16 mouse cellular contexts compared by ENCODE assay signal in the genomic region with DNA sequence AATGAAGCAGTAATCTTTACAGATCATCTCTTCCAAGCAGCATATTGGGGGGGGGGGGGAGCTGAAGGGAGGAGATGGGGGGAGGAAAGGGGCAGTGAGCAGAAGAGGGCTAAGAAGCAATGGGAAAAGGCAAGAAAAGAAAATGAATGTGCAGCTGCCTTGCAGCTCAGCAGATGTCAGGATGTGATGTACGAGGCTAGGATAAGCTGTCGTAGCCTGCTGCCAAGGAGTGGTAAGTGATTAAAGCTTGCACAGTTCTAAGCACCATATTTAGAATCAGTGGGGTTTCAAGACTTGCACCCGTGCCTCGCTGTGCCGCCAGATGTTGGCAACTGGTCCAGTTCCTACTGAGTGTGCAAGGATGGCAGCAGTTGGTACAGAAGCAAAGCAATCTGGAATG. TPM values are rescaled to one million over a fixed set of nuclear protein-coding genes. Genes with fewer than 3 reads are reported as not detected.
DNase-seq lines count a peak whose midpoint lies in the region; ATAC-seq and TF ChIP-seq lines count a peak whose summit lies in the region.
"Had no signal": no experiment of that assay in that cellular context is flagged by ENCODE, and none has a peak within 500 bp of the region (broad histone marks: within the 10 kb centered on the region; RNA-seq: fewer than 3 reads in every experiment).

No protein-coding gene starts in this region.

- no peaks in the 10 kb centered on the region; the same call in 1 of the 2 replicates for H3K36me3 ChIP-seq in neural tube, embryonic 11.5 days (ENCODE audit: control insufficient read depth, insufficient read depth, low read length)
- 0 out of 2 replicates have a peak, but pooled peaks cover 3% of the 10 kb centered on the region for H3K36me3 ChIP-seq in hindbrain, embryonic 16.5 days (ENCODE audit: control insufficient read depth, insufficient read depth, low read length)
- peaks cover 14% of the 10 kb centered on the region for H3K36me3 ChIP-seq in intestine, postnatal 0 days (ENCODE audit: control insufficient read depth, insufficient read depth)
- H3K36me3 ChIP-seq: intestine, embryonic 15.5 days; lung, embryonic 15.5 days had no signal

- no peak overlapping the region for H3K9ac ChIP-seq in neural tube, embryonic 11.5 days (ENCODE audit: low read length)
- no peak overlapping the region for H3K9ac ChIP-seq in hindbrain, embryonic 16.5 days (ENCODE audit: low read depth, low read length)
- H3K9ac ChIP-seq in intestine, postnatal 0 days (ENCODE audit: low read depth, low read length) = no peak overlapping the region
- H3K9ac ChIP-seq: heart, embryonic 15.5 days; intestine, embryonic 15.5 days; lung, embryonic 15.5 days had no signal

- no peak overlapping the region for H3K4me2 ChIP-seq in neural tube, embryonic 11.5 days (ENCODE audit: low read depth)
- no peak overlapping the region for H3K4me2 ChIP-seq in hindbrain, embryonic 16.5 days (ENCODE audit: low read length)
- no peak overlapping the region for H3K4me2 ChIP-seq in intestine, postnatal 0 days (replicated peaks; ENCODE audit: low read depth)
- H3K4me2 ChIP-seq: heart, embryonic 15.5 days; intestine, embryonic 15.5 days; lung, embryonic 15.5 days had no signal

- H3K27ac ChIP-seq in neural tube, embryonic 11.5 days (ENCODE audit: low read depth, low read length) = 0 out of 2 replicates have a peak overlapping the region, but pooled peaks have one; percentile 17
- no peak overlapping the region for H3K27ac ChIP-seq in hindbrain, embryonic 16.5 days (ENCODE audit: low read depth, low read length)
- H3K27ac ChIP-seq in intestine, postnatal 0 days (ENCODE audit: low read depth, low read length) = no peak overlapping the region
- H3K27ac ChIP-seq: heart, embryonic 15.5 days; intestine, embryonic 15.5 days; left cerebral cortex, adult 2 months; lung, embryonic 15.5 days had no signal

- ATAC-seq in frontal cortex, adult (ENCODE audit: low TSS enrichment) = peak; percentile 59
- ATAC-seq in neural tube, embryonic 11.5 days (ENCODE audit: insufficient read depth, low FRiP score, low TSS enrichment) = no peak
- peak; percentile 75 for ATAC-seq in hindbrain, embryonic 16.5 days
- no peak for ATAC-seq in intestine, postnatal 0 days
- ATAC-seq: intestine, embryonic 15.5 days had no signal

- H3K9me3 ChIP-seq in neural tube, embryonic 11.5 days (ENCODE audit: control insufficient read depth, low read length) = no peaks in the 10 kb centered on the region
- no peaks in the 10 kb centered on the region for H3K9me3 ChIP-seq in hindbrain, embryonic 16.5 days (ENCODE audit: control insufficient read depth, low read length)
- H3K9me3 ChIP-seq in intestine, postnatal 0 days (ENCODE audit: control insufficient read depth) = no peaks in the 10 kb centered on the region
- H3K9me3 ChIP-seq: heart, embryonic 15.5 days; intestine, embryonic 15.5 days; lung, embryonic 15.5 days had no signal

- no peak for TF ChIP-seq CTCF in intestine, postnatal 0 days (IDR thresholded peaks at IDR 0.05; ENCODE audit: low read depth)

- DNase-seq in frontal cortex, postnatal 14 days (ENCODE audit: low spot score in 2 of 2) = no peak
- no peak for DNase-seq in neural tube, embryonic 11.5 days (ENCODE audit: low spot score)
- no peak for DNase-seq in neural tube, embryonic 10.5 days (ENCODE audit: extremely low spot score, low spot score)
- DNase-seq in telencephalon, adult 2 months (ENCODE audit: low read depth, low spot score) = peak; percentile 18
- no peak for DNase-seq in kidney, postnatal 25 days
- DNase-seq: adrenal gland, postnatal 25 days; gastrocnemius, postnatal 10 days; kidney, postnatal 14 days; liver had no signal

- no peaks in the 10 kb centered on the region for H3K27me3 ChIP-seq in neural tube, embryonic 11.5 days (ENCODE audit: control insufficient read depth, insufficient read depth, low read length)
- no peaks in the 10 kb centered on the region for H3K27me3 ChIP-seq in hindbrain, embryonic 16.5 days (replicated peaks; ENCODE audit: control insufficient read depth, insufficient read depth, low read length)
- no peaks in the 10 kb centered on the region for H3K27me3 ChIP-seq in intestine, postnatal 0 days (replicated peaks; ENCODE audit: control insufficient read depth, insufficient read depth, low read length)
- H3K27me3 ChIP-seq: heart, embryonic 15.5 days; intestine, embryonic 15.5 days; lung, embryonic 15.5 days had no signal

- WGBS in neural tube, embryonic 11.5 days = 64% methylated on average over 5 of the region's 5 CpGs
- 58% methylated on average over 5 of the region's 5 CpGs for WGBS in hindbrain, embryonic 16.5 days
- WGBS in intestine, postnatal 0 days = 63% methylated on average over 5 of the region's 5 CpGs

- no peaks in the 10 kb centered on the region for H3K4me1 ChIP-seq in neural tube, embryonic 11.5 days (ENCODE audit: control insufficient read depth, insufficient read depth, low read length)
- no peaks in the 10 kb centered on the region; the same call in 1 of the 2 replicates for H3K4me1 ChIP-seq in hindbrain, embryonic 16.5 days (ENCODE audit: control insufficient read depth, insufficient read depth, low read depth, low read length)
- H3K4me1 ChIP-seq in intestine, postnatal 0 days (replicated peaks; ENCODE audit: control insufficient read depth, insufficient read depth, low read length) = no peaks in the 10 kb centered on the region
- H3K4me1 ChIP-seq: intestine, embryonic 15.5 days; lung, embryonic 15.5 days had no signal

- no peak overlapping the region for H3K4me3 ChIP-seq in neural tube, embryonic 11.5 days (ENCODE audit: low read depth, low read length)
- no peak overlapping the region for H3K4me3 ChIP-seq in hindbrain, embryonic 16.5 days (ENCODE audit: low read length)
- H3K4me3 ChIP-seq in intestine, postnatal 0 days (ENCODE audit: low read depth, low read length) = no peak overlapping the region
- H3K4me3 ChIP-seq: heart, embryonic 15.5 days; intestine, embryonic 15.5 days; left cerebral cortex, adult 2 months; lung, embryonic 15.5 days had no signal

RNA-seq across cellular contexts. Expression of gene Aatf, which starts 48.8 kb away (rescaled TPM):
- 54.4 and 55.8 TPM in 2 replicates for polyA plus RNA-seq in neural tube, embryonic 11.5 days (2014; fragmentation: Nextera tagmentation; extraction: Ambion mirVana)
- polyA plus RNA-seq in hindbrain, embryonic 16.5 days (2015; fragmentation: Nextera tagmentation; extraction: Ambion mirVana) = 51.0 and 52.1 TPM in 2 replicates
- polyA plus RNA-seq in intestine, postnatal 0 days (2015; fragmentation: Nextera tagmentation; extraction: Ambion mirVana) = 25.6 and 26.6 TPM in 2 replicates

Comparison
In these comparisons a context has a peak if more than half of its experiments do, and no peak if none do; other contexts are left out.
1. ATAC-seq: peak in frontal cortex, adult (single experiment) and hindbrain, embryonic 16.5 days (single experiment); none in neural tube, embryonic 11.5 days (single experiment) and intestine, postnatal 0 days (single experiment).